Mouse (Mus musculus): ENCODE results near the gene Pced1a. TPM values are rescaled to one million over a fixed set of nuclear protein-coding genes. Genes with fewer than 3 reads are reported as not detected.

Pced1a gene
- polyA plus RNA-seq, 1 experiment from 2014 or later: 11.4 TPM

- H3K4me3 ChIP-seq (ENCODE audit: low read depth, low read length): no peak within 1 kb of the TSS
- H3K4me1 ChIP-seq (ENCODE audit: control insufficient read depth, insufficient read depth, low read length): no peaks in the 10 kb centered on the region
- no peak within 1 kb of the TSS for H3K9ac ChIP-seq (ENCODE audit: low read length)
- no peak within 1 kb of the TSS for H3K27ac ChIP-seq (replicated peaks; ENCODE audit: low read depth, low read length)
- no peak within 1 kb of the TSS for H3K4me2 ChIP-seq (ENCODE audit: low read depth, severe bottlenecking)
- H3K27me3 ChIP-seq (ENCODE audit: control insufficient read depth, insufficient read depth, low read length): no peaks in the 10 kb centered on the region
- DNase-seq (ENCODE audit: low spot score) (no peak), ATAC-seq (ENCODE audit: insufficient number of reproducible peaks, low FRiP score, low TSS enrichment, low read depth) (no peak)
- 78% methylated on average over 2 of the region's 2 CpGs for WGBS
- H3K9me3 ChIP-seq (ENCODE audit: control insufficient read depth, low read length): no peaks in the 10 kb centered on the region
- no peaks in the 10 kb centered on the region for H3K36me3 ChIP-seq (ENCODE audit: control insufficient read depth, insufficient read depth, low read length)
These were observed 18.3 kb downstream of the Pced1a start, which contains the start of gene Tmem239 for GRCm38 (mm10) chr2:130406178-130406577. TSS of gene Tmem239 (plus strand) at chr2:130406478.

- H3K9me3 ChIP-seq (ENCODE audit: control insufficient read depth, low read length): no peaks in the 10 kb centered on the region
- WGBS: 96% methylated on average over 1 of the region's 1 CpGs
- no peak within 1 kb of the TSS for H3K9ac ChIP-seq (ENCODE audit: low read length)
- H3K4me2 ChIP-seq (ENCODE audit: low read depth, severe bottlenecking): no peak within 1 kb of the TSS
- no peak for ATAC-seq (ENCODE audit: insufficient number of reproducible peaks, low FRiP score, low TSS enrichment, low read depth)
- H3K27me3 ChIP-seq (ENCODE audit: control insufficient read depth, insufficient read depth, low read length): no peaks in the 10 kb centered on the region
- DNase-seq (ENCODE audit: low spot score): no peak
- no peak within 1 kb of the TSS for H3K4me3 ChIP-seq (ENCODE audit: low read depth, low read length)
- no peak within 1 kb of the TSS for H3K27ac ChIP-seq (replicated peaks; ENCODE audit: low read depth, low read length)
- H3K36me3 ChIP-seq (ENCODE audit: control insufficient read depth, insufficient read depth, low read length): no peaks in the 10 kb centered on the region
- no peaks in the 10 kb centered on the region for H3K4me1 ChIP-seq (ENCODE audit: control insufficient read depth, insufficient read depth, low read length)
These were observed 19.6 kb downstream of the Pced1a start, which contains the start of the genes Gm28372 and 1700020A23Rik for GRCm38 (mm10) chr2:130404939-130405338. TSS of gene Gm28372 (plus strand) at chr2:130405239. TSS of gene 1700020A23Rik (plus strand) at chr2:130405259.

GRCm38 (mm10) chr2:130401891-130402290 lies 22.6 kb downstream of the Pced1a start:
- H3K9ac ChIP-seq (ENCODE audit: low read length): no peak overlapping the region
- DNase-seq (ENCODE audit: low spot score) (no peak), ATAC-seq (ENCODE audit: insufficient number of reproducible peaks, low FRiP score, low TSS enrichment, low read depth) (no peak)
- H3K4me3 ChIP-seq (ENCODE audit: low read depth, low read length): no peak overlapping the region
- no peaks in the 10 kb centered on the region for H3K27me3 ChIP-seq (ENCODE audit: control insufficient read depth, insufficient read depth, low read length)
- H3K4me2 ChIP-seq (ENCODE audit: low read depth, severe bottlenecking): no peak overlapping the region
- H3K36me3 ChIP-seq (ENCODE audit: control insufficient read depth, insufficient read depth, low read length): no peaks in the 10 kb centered on the region
- H3K9me3 ChIP-seq (ENCODE audit: control insufficient read depth, low read length): no peaks in the 10 kb centered on the region
- H3K4me1 ChIP-seq (ENCODE audit: control insufficient read depth, insufficient read depth, low read length): no peaks in the 10 kb centered on the region; the same call in 1 of the 2 replicates
- WGBS: 84% methylated on average over 4 of the region's 4 CpGs
- H3K27ac ChIP-seq (replicated peaks; ENCODE audit: low read depth, low read length): no peak overlapping the region

DNA sequence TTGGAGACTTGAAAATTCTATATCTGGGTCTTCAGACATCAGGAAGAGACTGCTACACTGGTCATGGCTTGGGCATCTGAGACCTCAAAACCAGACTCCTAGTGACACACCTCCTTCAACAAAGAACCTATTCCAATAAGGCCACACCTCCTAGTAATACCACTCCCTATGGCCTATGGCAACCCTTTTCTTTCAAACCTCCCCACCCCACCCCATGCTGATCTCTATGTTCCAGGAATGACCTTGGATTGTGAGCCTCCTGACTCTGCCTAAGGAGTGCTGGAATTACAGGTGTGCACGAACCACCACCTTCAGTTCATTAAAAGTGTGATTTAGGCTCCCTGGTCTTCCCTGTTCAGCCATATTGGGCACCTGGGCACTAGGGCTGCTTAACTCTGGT lies 24.5 kb downstream of the Pced1a start:
- H3K9ac ChIP-seq (ENCODE audit: low read length): no peak overlapping the region
- H3K36me3 ChIP-seq (ENCODE audit: control insufficient read depth, insufficient read depth, low read length): no peaks in the 10 kb centered on the region
- ATAC-seq (ENCODE audit: insufficient number of reproducible peaks, low FRiP score, low TSS enrichment, low read depth) (no peak), DNase-seq (ENCODE audit: low spot score) (no peak)
- H3K27ac ChIP-seq (replicated peaks; ENCODE audit: low read depth, low read length): no peak overlapping the region
- H3K4me1 ChIP-seq (ENCODE audit: control insufficient read depth, insufficient read depth, low read length): peaks cover 5% of the 10 kb centered on the region; the same call in 1 of the 2 replicates
- no peaks in the 10 kb centered on the region for H3K27me3 ChIP-seq (ENCODE audit: control insufficient read depth, insufficient read depth, low read length)
- WGBS: 96% methylated on average over 1 of the region's 1 CpGs
- H3K9me3 ChIP-seq (ENCODE audit: control insufficient read depth, low read length): no peaks in the 10 kb centered on the region
- no peak overlapping the region for H3K4me3 ChIP-seq (ENCODE audit: low read depth, low read length)
- H3K4me2 ChIP-seq (ENCODE audit: low read depth, severe bottlenecking): no peak overlapping the region

DNA sequence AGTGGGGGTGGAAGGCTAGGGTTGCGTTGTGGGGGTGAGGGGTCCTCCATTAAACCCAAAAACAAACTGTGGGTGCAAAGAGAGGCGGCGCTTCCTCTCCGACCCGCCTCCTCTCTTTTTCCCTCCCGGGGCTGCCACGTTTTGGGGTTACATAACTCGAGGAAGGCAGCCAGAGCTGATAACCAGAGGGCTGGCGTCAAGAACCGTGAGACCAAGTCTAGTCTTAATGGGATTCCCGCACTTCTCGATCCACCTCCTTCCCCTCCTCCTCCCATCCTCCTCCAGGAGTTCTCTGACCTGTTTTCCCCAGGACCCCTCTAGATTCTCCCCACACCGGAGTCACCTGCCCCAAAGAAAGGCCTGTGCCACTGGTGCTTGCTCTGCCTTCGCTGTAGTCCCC lies 26.4 kb downstream of the Pced1a start:
- ATAC-seq (ENCODE audit: insufficient number of reproducible peaks, low FRiP score, low TSS enrichment, low read depth) (0 out of 2 replicates have a peak, but pooled peaks have one; percentile 26), DNase-seq (ENCODE audit: low spot score) (no peak)
- Histone ChIP-seq H3K9me3 (ENCODE audit: control insufficient read depth, low read length) (no peaks in the 10 kb centered on the region), H3K4me3 (ENCODE audit: low read depth, low read length) (peak overlapping the region; percentile 69), H3K27me3 (ENCODE audit: control insufficient read depth, insufficient read depth, low read length) (no peaks in the 10 kb centered on the region), H3K4me2 (ENCODE audit: low read depth, severe bottlenecking) (peak overlapping the region; percentile 65), H3K4me1 (ENCODE audit: control insufficient read depth, insufficient read depth, low read length) (peaks cover 5% of the 10 kb centered on the region; the same call in 1 of the 2 replicates), H3K9ac (ENCODE audit: low read length) (peak overlapping the region; percentile 80; the same call in 1 of the 2 replicates), H3K36me3 (ENCODE audit: control insufficient read depth, insufficient read depth, low read length) (peaks cover 8% of the 10 kb centered on the region; the same call in 1 of the 2 replicates), H3K27ac (replicated peaks; ENCODE audit: low read depth, low read length) (no peak overlapping the region)
- 10% methylated on average over 14 of the region's 14 CpGs for WGBS

- Histone ChIP-seq H3K27me3 (ENCODE audit: control insufficient read depth, insufficient read depth, low read length) (no peaks in the 10 kb centered on the region), H3K4me1 (ENCODE audit: control insufficient read depth, insufficient read depth, low read length) (peaks cover 5% of the 10 kb centered on the region; the same call in 1 of the 2 replicates), H3K36me3 (ENCODE audit: control insufficient read depth, insufficient read depth, low read length) (peaks cover 8% of the 10 kb centered on the region; the same call in 1 of the 2 replicates), H3K4me3 (ENCODE audit: low read depth, low read length) (peak within 1 kb of the TSS; percentile 69), H3K27ac (replicated peaks; ENCODE audit: low read depth, low read length) (peak within 1 kb of the TSS; percentile 80), H3K9me3 (ENCODE audit: control insufficient read depth, low read length) (no peaks in the 10 kb centered on the region), H3K4me2 (ENCODE audit: low read depth, severe bottlenecking) (peak within 1 kb of the TSS; percentile 65), H3K9ac (ENCODE audit: low read length) (peak within 1 kb of the TSS; percentile 80)
- WGBS: under 1% methylated on average over 42 of the region's 53 CpGs
- DNase-seq (ENCODE audit: low spot score): peak; percentile 86
- ATAC-seq (ENCODE audit: insufficient number of reproducible peaks, low FRiP score, low TSS enrichment, low read depth): peak; percentile 88
These were observed 27.1 kb downstream of the Pced1a start, which contains the start of gene Cpxm1 for GRCm38 (mm10) chr2:130397186-130397985. TSS of gene Cpxm1 (minus strand) at chr2:130397574.

GRCm38 (mm10) chr2:130395696-130396095 lies 28.8 kb downstream of the Pced1a start:
- H3K9ac ChIP-seq (ENCODE audit: low read length): no peak overlapping the region
- no peak for ATAC-seq (ENCODE audit: insufficient number of reproducible peaks, low FRiP score, low TSS enrichment, low read depth)
- no peak for DNase-seq (ENCODE audit: low spot score)
- H3K27me3 ChIP-seq (ENCODE audit: control insufficient read depth, insufficient read depth, low read length): no peaks in the 10 kb centered on the region
- H3K36me3 ChIP-seq (ENCODE audit: control insufficient read depth, insufficient read depth, low read length): peaks cover 10% of the 10 kb centered on the region; the same call in 1 of the 2 replicates
- H3K4me1 ChIP-seq (ENCODE audit: control insufficient read depth, insufficient read depth, low read length): peaks cover 5% of the 10 kb centered on the region; the same call in 1 of the 2 replicates
- H3K4me2 ChIP-seq (ENCODE audit: low read depth, severe bottlenecking): no peak overlapping the region
- whole genome bisulfite sequencing: 90% methylated on average over 11 of the region's 11 CpGs
- H3K9me3 ChIP-seq (ENCODE audit: control insufficient read depth, low read length): no peaks in the 10 kb centered on the region
- no peak overlapping the region for H3K27ac ChIP-seq (replicated peaks; ENCODE audit: low read depth, low read length)
- no peak overlapping the region for H3K4me3 ChIP-seq (ENCODE audit: low read depth, low read length)

DNA sequence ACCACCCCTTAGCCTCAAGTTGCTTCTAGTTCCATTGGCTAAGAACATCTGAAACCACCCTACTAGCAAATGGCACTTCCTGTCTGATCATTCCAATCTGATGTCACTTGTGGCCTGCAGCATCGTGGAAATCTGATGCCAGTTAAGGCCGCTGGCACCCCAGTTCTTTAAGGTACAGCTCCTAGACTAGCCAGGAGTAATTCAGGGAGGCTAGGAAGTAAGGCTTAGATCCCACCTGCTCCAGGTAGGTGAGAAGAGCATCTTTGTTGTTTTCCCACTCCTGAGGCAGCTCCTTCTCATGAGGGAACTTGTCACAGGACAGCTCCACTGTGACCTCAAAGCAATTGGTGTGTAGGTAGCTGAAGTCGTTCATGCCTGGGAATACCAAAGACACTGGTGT lies 31.7 kb downstream of the Pced1a start:
- no peak for ATAC-seq (ENCODE audit: insufficient number of reproducible peaks, low FRiP score, low TSS enrichment, low read depth)

More for the DNA sequence above, 31.7 kb downstream of the Pced1a start:
- 74% methylated on average over 3 of the region's 3 CpGs for WGBS
- peaks cover 5% of the 10 kb centered on the region; the same call in 1 of the 2 replicates for H3K4me1 ChIP-seq (ENCODE audit: control insufficient read depth, insufficient read depth, low read length)
- H3K4me2 ChIP-seq (ENCODE audit: low read depth, severe bottlenecking): no peak overlapping the region
- H3K27ac ChIP-seq (replicated peaks; ENCODE audit: low read depth, low read length): no peak overlapping the region
- H3K9me3 ChIP-seq (ENCODE audit: control insufficient read depth, low read length): no peaks in the 10 kb centered on the region
- H3K27me3 ChIP-seq (ENCODE audit: control insufficient read depth, insufficient read depth, low read length): no peaks in the 10 kb centered on the region
- no peak overlapping the region for H3K4me3 ChIP-seq (ENCODE audit: low read depth, low read length)
- no peak overlapping the region for H3K9ac ChIP-seq (ENCODE audit: low read length)
- DNase-seq (ENCODE audit: low spot score): no peak
- peaks cover 10% of the 10 kb centered on the region; the same call in 1 of the 2 replicates for H3K36me3 ChIP-seq (ENCODE audit: control insufficient read depth, insufficient read depth, low read length)
